Mouse (Mus musculus) hindbrain, embryonic 16.5 days (tissue): ENCODE results near the gene Prrg2. TPM values are rescaled to one million over a fixed set of nuclear protein-coding genes. Genes with fewer than 3 reads are reported as not detected.

Experiments used
- ATAC-seq: fragments of 200-750 bp; cut with Nextera tagmentation; 2 replicates; pipeline ENCODE4 v1.8.0; 2017; ENCODE audit warnings: moderate TSS enrichment, moderate library complexity
- H3K27ac ChIP-seq: fragments of 300-500 bp; sonication (generic); 2 replicates; pipeline ENCODE4 v1.5.1; 2014; ENCODE audit warnings: low read depth, mild to moderate bottlenecking, control low read depth, low read length, moderate library complexity
- H3K27me3 ChIP-seq: fragments of 300-500 bp; sonication (generic); replicated peaks from 2 replicates; pipeline ENCODE4 v1.6.1; 2014; ENCODE audit warnings: low read length; ENCODE audit not compliant: control insufficient read depth, insufficient read depth
- H3K36me3 ChIP-seq: fragments of 300-500 bp; sonication (generic); 2 replicates; pipeline ENCODE4 v1.6.1; 2014; ENCODE audit warnings: mild to moderate bottlenecking, low read length, moderate library complexity, mixed read lengths; ENCODE audit not compliant: control insufficient read depth, insufficient read depth
- H3K4me1 ChIP-seq: fragments of 300-500 bp; sonication (generic); 2 replicates; pipeline ENCODE4 v1.6.1; 2014; ENCODE audit warnings: low read depth, low read length; ENCODE audit not compliant: control insufficient read depth, insufficient read depth
- H3K4me2 ChIP-seq: fragments of 300-500 bp; sonication (generic); 2 replicates; pipeline ENCODE4 v1.6.1; 2014; ENCODE audit warnings: mild to moderate bottlenecking, low read length, control low read depth, moderate library complexity
- H3K4me3 ChIP-seq: fragments of 300-500 bp; sonication (generic); 2 replicates; pipeline ENCODE4 v1.5.1; 2014; ENCODE audit warnings: mild to moderate bottlenecking, low read length, control low read depth, moderate library complexity
- H3K9ac ChIP-seq: fragments of 300-500 bp; sonication (generic); 2 replicates; pipeline ENCODE4 v1.6.1; 2014; ENCODE audit warnings: low read depth, mild to moderate bottlenecking, control low read depth, low read length, moderate library complexity
- H3K9me3 ChIP-seq: fragments of 300-500 bp; sonication (generic); 2 replicates; pipeline ENCODE4 v1.6.1; 2014; ENCODE audit warnings: mild to moderate bottlenecking, low read length, moderate library complexity; ENCODE audit not compliant: control insufficient read depth
- WGBS: fragments of 180-500 bp; shearing (Covaris S2); extraction: QIAGEN DNeasy Blood & Tissue Kit; methylation state at CpG from one replicate; pipeline ENCODE4 v1.1.7; 2014; 5-methylcytosine and 5-hydroxymethylcytosine counted together
- polyA plus RNA-seq: library from polyadenylated mRNA; unstranded; fragments of >200 nt; fragmentation: Nextera tagmentation; extraction: Ambion mirVana; gene quantifications from 2 replicates; pipeline ENCODE4 v1.2.1, GENCODE M21; 2015

Gene Prrg2
- polyA plus RNA-seq, 1 experiment from 2014 or later: 15.7 TPM

- no peak for ATAC-seq
- Histone ChIP-seq H3K36me3 (no peaks in the 10 kb centered on the region), H3K4me2 (no peak overlapping the region), H3K4me1 (no peaks in the 10 kb centered on the region), H3K27ac (no peak overlapping the region), H3K27me3 (no peaks in the 10 kb centered on the region), H3K9me3 (no peaks in the 10 kb centered on the region), H3K4me3 (no peak overlapping the region), H3K9ac (no peak overlapping the region)
- 78% methylated on average over 2 of the region's 2 CpGs for WGBS
These were observed 7.2 kb upstream of the Prrg2 start for GRCm38 (mm10) chr7:45069671-45070070.

GRCm38 (mm10) chr7:45068000-45068318 is 5.5 kb upstream of the Prrg2 start:
- no peaks in the 10 kb centered on the region for H3K9me3 ChIP-seq
- H3K27me3 ChIP-seq: no peaks in the 10 kb centered on the region
- no peaks in the 10 kb centered on the region for H3K36me3 ChIP-seq
- no peak overlapping the region for H3K27ac ChIP-seq
- no peak overlapping the region for H3K4me2 ChIP-seq
- 28% methylated on average over 5 of the region's 5 CpGs for WGBS
- ATAC-seq: no peak
- no peak overlapping the region for H3K9ac ChIP-seq
- H3K4me1 ChIP-seq: peaks cover 4% of the 10 kb centered on the region
- no peak overlapping the region for H3K4me3 ChIP-seq

DNA sequence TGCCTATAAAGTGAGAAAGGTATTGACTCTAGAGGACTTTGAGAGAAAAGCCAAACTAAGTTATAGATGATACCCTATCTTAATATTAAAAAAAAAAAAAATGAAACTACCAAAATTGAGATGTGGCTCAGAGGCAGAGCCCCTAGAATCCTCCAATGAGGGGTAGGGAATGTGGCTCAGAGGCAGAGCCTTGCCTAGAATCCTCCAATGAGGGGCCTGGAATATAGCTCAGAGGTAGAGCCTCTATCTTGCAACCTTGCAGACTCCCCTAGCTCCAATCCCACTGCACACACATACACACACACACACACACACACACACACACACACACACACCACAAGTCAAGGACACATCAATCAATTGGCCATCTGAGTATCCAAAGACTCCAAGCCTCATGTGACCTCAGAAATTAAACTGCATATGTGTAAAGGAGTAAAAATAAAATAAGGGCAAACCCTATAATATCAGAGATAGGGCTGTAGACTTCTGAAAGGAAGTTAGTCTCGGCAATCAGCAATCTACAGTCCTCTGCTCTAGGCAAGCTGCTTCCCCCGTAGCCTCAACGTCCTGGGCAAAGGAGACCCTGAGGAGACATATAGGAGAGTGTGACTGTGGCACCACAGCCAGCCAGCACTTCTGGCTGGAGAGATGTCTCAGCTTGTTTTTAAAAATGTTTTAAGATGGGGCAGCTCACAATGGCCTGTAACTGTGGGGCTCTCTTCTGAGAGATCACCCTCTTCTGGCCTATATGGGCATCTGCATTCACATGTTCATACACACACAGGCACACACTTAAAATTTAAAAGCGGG is 4.9 kb upstream of the Prrg2 start:
- 78% methylated on average over 4 of the region's 4 CpGs for WGBS
- H3K9me3 ChIP-seq: no peaks in the 10 kb centered on the region
- H3K4me3 ChIP-seq: no peak overlapping the region
- H3K4me2 ChIP-seq: no peak overlapping the region
- H3K27ac ChIP-seq: no peak overlapping the region
- no peaks in the 10 kb centered on the region for H3K27me3 ChIP-seq
- H3K4me1 ChIP-seq: peaks cover 4% of the 10 kb centered on the region
- ATAC-seq: no peak
- H3K9ac ChIP-seq: no peak overlapping the region
- H3K36me3 ChIP-seq: no peaks in the 10 kb centered on the region

- Histone ChIP-seq H3K4me3 (peak overlapping the region; percentile 63), H3K4me2 (peak overlapping the region; percentile 49), H3K27ac (no peak overlapping the region), H3K36me3 (no peaks in the 10 kb centered on the region), H3K27me3 (no peaks in the 10 kb centered on the region), H3K4me1 (peaks cover 16% of the 10 kb centered on the region), H3K9me3 (no peaks in the 10 kb centered on the region), H3K9ac (peak overlapping the region; percentile 27; the same call in 1 of the 2 replicates)
- WGBS: 22% methylated on average over 11 of the region's 11 CpGs
- ATAC-seq: no peak
These were observed 873 bp downstream of the Prrg2 start for GRCm38 (mm10) chr7:45061532-45062075.

DNA sequence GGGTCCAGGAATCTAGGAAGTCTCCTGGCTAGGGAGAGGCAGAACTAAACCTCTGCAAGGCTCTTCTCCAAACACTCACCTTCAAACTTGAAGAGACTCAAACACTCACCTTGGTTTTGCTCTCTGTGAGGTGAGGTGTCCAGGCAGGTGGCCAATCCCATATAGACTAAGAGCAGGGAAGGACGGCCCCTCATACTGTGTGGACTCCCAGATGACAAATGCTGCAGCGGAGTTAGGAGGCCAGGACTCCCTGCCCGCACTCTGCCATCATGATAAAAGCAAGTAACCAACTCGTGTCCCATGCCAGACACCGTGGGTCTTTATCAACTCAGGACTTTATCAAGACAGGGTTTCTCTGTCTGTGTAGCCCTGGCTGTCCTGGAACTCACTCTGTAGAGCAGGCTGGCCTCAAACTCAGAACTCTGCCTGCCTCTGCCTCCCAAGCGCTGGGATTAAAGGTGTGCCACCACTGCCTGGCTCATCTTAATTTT is 1.8 kb downstream of the Prrg2 start:
- no peak for ATAC-seq
- H3K27ac ChIP-seq: no peak overlapping the region
- H3K4me1 ChIP-seq: peaks cover 16% of the 10 kb centered on the region
- no peaks in the 10 kb centered on the region for H3K9me3 ChIP-seq
- H3K4me3 ChIP-seq: no peak overlapping the region
- no peaks in the 10 kb centered on the region for H3K27me3 ChIP-seq
- no peak overlapping the region for H3K9ac ChIP-seq
- WGBS: 87% methylated on average over 6 of the region's 6 CpGs
- H3K4me2 ChIP-seq: no peak overlapping the region
- no peaks in the 10 kb centered on the region for H3K36me3 ChIP-seq

DNA sequence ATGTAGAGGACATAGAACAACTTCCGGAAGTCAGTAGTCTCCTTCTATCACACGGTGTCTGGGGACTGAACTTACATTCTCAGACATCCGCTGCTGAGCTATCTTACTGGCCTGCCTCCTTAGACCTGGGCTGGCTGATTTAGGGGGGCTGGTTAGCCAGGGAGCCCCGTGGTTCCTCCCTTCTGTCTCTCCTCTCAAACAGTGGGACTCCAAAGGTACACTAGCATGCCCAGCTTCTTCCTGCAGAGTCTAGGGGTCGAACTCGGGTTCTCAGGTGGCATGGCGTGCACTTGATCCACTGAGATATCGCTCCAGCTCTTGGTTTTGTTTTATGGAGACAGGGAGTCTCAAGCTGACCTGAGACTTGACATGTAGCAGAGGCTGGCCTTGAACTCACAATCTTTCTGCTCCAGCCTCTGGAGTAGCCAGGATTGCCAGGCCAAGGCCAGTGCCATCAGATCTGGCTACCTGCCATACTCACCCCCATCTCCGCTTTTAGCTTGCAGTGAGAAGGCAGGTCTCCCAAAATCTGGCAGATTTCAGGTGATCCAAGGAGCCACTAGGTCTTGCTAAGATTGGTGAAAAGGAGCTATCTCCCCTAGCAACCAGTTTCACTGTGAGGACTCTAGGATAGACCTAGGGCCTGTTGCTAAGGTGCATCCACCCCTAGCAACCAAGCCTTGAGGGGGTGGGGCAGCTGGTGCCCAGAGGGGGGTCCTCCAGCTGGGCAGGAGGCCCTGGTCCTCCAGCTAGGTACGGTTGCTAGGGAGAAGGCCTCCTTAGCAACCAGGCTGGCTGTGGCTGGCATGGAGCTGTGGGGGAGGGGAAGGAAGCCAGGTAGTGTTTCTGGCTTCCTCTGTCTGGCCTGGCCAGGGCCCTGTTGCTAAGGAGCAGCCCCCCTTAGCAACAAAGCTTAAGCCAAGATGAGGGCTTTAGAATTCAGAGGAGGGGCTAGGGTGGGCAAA is 3.6 kb downstream of the Prrg2 start:
- no peak overlapping the region for H3K4me2 ChIP-seq
- no peaks in the 10 kb centered on the region for H3K27me3 ChIP-seq
- no peaks in the 10 kb centered on the region for H3K36me3 ChIP-seq
- H3K9me3 ChIP-seq: no peaks in the 10 kb centered on the region
- H3K27ac ChIP-seq: peak overlapping the region; percentile 71
- 75% methylated on average over 10 of the region's 10 CpGs for WGBS
- H3K9ac ChIP-seq: peak overlapping the region; percentile 46; the same call in 1 of the 2 replicates
- H3K4me1 ChIP-seq: peaks cover 16% of the 10 kb centered on the region
- ATAC-seq: peak; percentile 19
- no peak overlapping the region for H3K4me3 ChIP-seq

DNA sequence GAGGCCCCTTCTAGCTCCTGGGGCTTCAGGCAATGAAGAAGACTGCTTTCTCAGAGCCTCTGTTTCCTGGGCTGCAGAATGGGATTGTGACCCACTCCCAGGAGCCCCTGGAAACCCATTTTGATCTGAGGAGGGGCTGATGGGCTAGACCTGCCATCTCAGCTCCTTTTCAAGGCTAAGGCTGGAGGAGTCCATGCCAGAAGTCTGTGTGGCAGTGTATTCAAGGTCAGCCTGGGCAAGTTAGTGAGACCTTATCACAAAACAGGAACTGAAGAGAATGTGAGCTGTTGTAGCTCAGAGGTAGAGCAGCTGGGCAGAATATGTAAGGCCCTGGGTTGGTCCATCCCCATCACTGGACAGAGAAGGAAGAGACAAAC is 5.5 kb downstream of the Prrg2 start:
- ATAC-seq: no peak
- Histone ChIP-seq H3K4me2 (no peak overlapping the region), H3K9me3 (no peaks in the 10 kb centered on the region), H3K9ac (no peak overlapping the region), H3K4me1 (peaks cover 12% of the 10 kb centered on the region), H3K36me3 (no peaks in the 10 kb centered on the region), H3K27me3 (no peaks in the 10 kb centered on the region), H3K27ac (no peak overlapping the region), H3K4me3 (no peak overlapping the region)

DNA sequence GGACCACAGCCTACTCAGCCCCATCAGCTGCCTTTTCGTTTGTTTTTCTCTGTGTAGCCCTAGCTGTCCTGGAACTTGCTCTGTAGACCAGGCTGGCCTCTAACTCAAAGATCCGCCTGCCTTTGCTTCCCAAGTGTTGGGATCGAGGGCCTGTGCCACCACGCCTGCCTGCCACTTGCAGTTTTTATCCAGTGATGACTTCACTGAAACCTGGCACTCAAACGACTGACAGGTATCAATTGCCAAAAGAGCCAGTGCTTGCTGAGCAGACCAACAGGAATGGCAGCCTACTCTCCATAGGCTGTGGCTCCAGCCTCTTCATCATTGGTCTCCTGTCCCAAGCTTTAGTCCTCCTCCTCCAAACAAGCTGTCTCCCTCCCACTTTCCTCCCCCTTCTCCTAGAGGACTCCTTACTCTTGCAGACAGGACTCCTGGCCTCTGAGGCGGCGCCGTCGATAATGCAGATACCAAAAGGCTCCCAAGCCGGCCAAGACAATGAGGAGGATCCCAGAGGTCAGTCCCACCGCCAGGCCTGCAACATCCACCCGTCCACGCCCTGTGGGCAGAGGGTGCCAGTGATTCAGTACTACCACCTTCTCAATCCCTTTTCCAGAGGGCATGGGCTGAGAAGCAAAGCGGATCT is 6.0 kb downstream of the Prrg2 start:
- Histone ChIP-seq H3K9me3 (no peaks in the 10 kb centered on the region), H3K9ac (no peak overlapping the region), H3K27me3 (no peaks in the 10 kb centered on the region), H3K4me2 (no peak overlapping the region), H3K4me1 (peaks cover 12% of the 10 kb centered on the region), H3K27ac (no peak overlapping the region), H3K36me3 (no peaks in the 10 kb centered on the region), H3K4me3 (no peak overlapping the region)
- no peak for ATAC-seq
- WGBS: 65% methylated on average over 14 of the region's 14 CpGs
